Mouse (Mus musculus) spleen, adult 2 months (tissue): ENCODE data around the gene Atg4b.
"Not testable (repeated sequence)": the region's sequence is repeated elsewhere in the genome, so short reads cannot be mapped to it uniquely, and the experiment has no call there.

Experiments used
- CTCF ChIP-seq: fragments of 200-500 bp; IDR thresholded peaks from 2 replicates; pipeline ENCODE4 v1.5.1; 2011; ENCODE audit warnings: mild to moderate bottlenecking, inconsistent platforms; ENCODE audit not compliant: insufficient read depth, insufficient read length, insufficient replicate concordance; ENCODE audit errors: extremely low read depth
- POLR2A ChIP-seq: fragments of 200-500 bp; IDR thresholded peaks from 2 replicates; pipeline ENCODE4 v1.6.1; 2011; ENCODE audit warnings: low read depth, low read length, inconsistent platforms

DNA sequence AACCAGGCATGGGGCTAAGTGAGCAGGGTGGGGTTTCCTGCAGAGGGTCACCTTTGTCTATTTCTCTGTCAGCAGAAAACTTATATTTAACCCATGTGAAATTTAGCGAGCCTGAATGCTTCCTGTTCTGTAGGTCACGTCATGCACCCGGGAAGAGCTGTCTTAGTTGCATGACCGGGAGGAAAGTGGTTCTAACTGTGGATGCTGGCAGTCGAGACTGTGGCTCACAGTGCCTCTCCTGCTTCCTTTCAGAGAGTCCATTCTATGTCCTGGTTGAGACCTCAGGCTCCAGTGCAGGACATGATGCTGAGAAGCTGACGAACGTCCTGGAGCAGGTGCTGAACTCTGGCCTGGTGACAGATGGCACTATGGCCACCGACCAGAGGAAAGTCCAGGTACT, 87.3 kb downstream of the Atg4b start:
- TF ChIP-seq CTCF, POLR2A: not testable (repeated sequence)
